Mouse (Mus musculus) heart, embryonic 10.5 days (tissue): ENCODE results near the gene Mindy4. TPM values are rescaled to one million over a fixed set of nuclear protein-coding genes. Genes with fewer than 3 reads are reported as not detected.
A peak's percentile ranks its signal among the peaks of the same experiment; 100 is the strongest.

Experiments used
- DNase-seq: peaks from one replicate; pipeline ENCODE4 v3.0.0-alpha.2; 2017; ENCODE audit warnings: low spot score
- H3K27ac ChIP-seq: fragments of 300-500 bp; sonication (generic); 2 replicates; pipeline ENCODE4 v1.5.1; 2016; ENCODE audit warnings: mild to moderate bottlenecking
- H3K27me3 ChIP-seq: fragments of 300-500 bp; sonication (generic); 2 replicates; pipeline ENCODE4 v1.6.1; 2016; ENCODE audit warnings: mild to moderate bottlenecking; ENCODE audit not compliant: poor library complexity, insufficient read depth, severe bottlenecking
- H3K36me3 ChIP-seq: fragments of 300-500 bp; sonication (generic); 2 replicates; pipeline ENCODE4 v1.6.1; 2016; ENCODE audit warnings: mild to moderate bottlenecking, moderate library complexity
- H3K4me1 ChIP-seq: fragments of 300-500 bp; sonication (generic); 2 replicates; pipeline ENCODE4 v1.6.1; 2016; ENCODE audit warnings: mild to moderate bottlenecking
- H3K4me3 ChIP-seq: fragments of 300-500 bp; sonication (generic); 2 replicates; pipeline ENCODE4 v1.5.1; 2016; ENCODE audit warnings: mild to moderate bottlenecking, moderate library complexity
- H3K9me3 ChIP-seq: fragments of 300-500 bp; sonication (generic); 2 replicates; pipeline ENCODE4 v1.6.1; 2016; ENCODE audit warnings: mild to moderate bottlenecking, moderate library complexity
- WGBS: fragments of 180-500 bp; shearing (Covaris S2); methylation state at CpG from one replicate; pipeline ENCODE4 v1.1.7; 2016; 5-methylcytosine and 5-hydroxymethylcytosine counted together
- polyA plus RNA-seq: library from polyadenylated mRNA; unstranded; fragments of >200 nt; fragmentation: Nextera tagmentation; extraction: Ambion mirVana; gene quantifications from 2 replicates; pipeline ENCODE4 v1.2.1, GENCODE M21; 2016

Mindy4 gene
- 7.7 and 9.7 TPM in 2 replicates for polyA plus RNA-seq

DNA sequence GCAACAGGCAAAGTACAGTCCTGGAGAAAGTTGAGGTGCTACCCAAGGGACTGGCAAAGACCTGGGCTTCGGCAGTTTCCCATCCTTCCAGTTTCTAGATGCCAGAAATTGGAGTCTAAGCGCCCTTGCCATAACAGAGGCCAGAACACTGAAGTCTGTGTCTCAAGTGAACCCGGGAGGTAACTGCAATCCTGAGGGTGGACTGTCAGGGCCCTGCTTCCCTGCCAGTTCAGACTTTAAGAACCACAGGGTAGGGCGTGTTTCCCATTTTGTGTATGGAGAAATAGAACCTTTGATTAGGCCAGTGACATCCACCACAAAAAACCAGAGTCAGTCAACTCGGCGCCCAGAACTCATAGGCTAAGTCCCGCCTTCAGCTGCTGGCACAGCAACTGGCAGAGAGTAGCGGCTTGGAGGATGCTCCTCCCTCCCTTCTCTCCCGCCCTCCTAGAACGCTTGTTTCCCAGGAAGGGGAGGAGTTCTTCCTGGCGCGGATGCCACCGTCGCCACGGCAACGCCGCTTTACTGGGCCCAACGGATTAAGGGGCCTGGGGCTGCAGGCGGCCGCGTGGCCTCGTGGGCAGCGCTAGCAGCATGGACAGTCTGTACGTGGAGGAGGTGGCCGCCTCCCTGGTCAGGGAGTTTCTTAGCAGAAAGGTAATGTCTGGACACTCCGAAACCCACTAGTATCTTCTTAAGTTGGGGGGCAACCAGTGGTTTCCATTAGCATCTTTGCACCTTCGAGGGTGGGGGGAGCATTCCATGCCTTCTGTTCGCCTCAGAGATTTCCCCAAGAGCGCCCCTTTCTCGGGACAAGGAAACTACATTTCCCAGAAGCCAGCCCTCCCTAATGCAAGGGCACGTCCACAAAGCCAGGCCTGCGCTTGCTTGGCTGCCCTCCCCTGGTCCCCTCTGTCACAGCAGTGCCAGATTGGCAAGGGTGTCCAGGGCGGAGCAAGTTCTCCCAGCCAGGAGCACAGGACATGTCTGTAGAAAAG is at the start of gene Mindy4:
Mindy4 (plus strand) TSS at position 471 of the 998 bp plus-strand sequence.
- Histone ChIP-seq H3K9me3 (no peaks in the 10 kb centered on the region), H3K4me3 (peak within 1 kb of the TSS; percentile 64), H3K27ac (peak within 1 kb of the TSS; percentile 84), H3K36me3 (no peaks in the 10 kb centered on the region), H3K4me1 (peaks cover 12% of the 10 kb centered on the region), H3K27me3 (no peaks in the 10 kb centered on the region)
- peak; percentile 95 for DNase-seq
- 5% methylated on average over 33 of the region's 33 CpGs for WGBS

DNA sequence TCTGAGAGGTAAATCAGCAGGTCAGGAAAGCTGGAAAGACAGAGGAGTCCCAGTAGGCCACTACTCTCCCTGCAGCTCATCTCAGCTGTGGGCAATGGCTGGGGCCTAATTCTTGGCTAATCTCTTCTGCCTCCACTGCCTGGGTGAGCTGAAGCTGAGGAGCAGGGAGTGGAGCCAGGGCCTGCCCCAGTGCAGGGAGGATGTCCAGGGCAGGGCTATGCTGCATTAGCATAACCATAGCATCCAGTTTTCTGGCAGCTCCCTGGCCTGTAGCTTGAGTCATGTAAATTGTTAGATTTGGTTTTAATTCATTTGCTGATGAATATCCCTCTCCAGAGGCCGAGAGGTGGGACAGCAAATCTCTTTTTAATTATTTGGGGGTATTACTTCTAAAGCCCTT is 43.9 kb upstream of the Mindy4 start:
- no peak for DNase-seq
- no peaks in the 10 kb centered on the region for H3K27me3 ChIP-seq
- no peak overlapping the region for H3K27ac ChIP-seq
- H3K36me3 ChIP-seq, result no peaks in the 10 kb centered on the region
- WGBS, result 57% methylated on average over 1 of the region's 1 CpGs
- no peaks in the 10 kb centered on the region for H3K9me3 ChIP-seq
- H3K4me3 ChIP-seq, result no peak overlapping the region
- 0 out of 2 replicates have a peak, but pooled peaks cover 1% of the 10 kb centered on the region for H3K4me1 ChIP-seq

DNA sequence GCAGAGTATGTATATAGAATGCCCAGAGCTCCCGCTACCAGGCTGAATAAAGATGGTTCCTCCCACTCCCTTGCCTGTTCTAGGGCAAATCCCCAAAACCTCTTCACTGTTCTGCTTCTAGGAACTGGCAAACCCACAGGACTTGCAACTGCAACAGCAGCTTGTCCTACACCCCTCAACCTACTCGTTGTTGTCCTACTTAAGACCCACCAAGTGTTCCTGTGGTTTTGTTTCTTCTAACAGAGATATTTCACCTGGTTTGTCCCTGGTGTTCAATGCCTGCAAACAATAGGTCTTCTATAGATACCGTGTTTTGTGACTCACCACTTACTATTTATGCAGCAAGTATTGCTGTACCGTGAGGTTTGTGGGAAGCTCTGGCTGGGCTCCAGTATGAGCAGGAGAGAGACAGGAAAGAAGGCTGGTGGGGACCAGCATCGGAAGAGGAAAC is 41.8 kb upstream of the Mindy4 start:
- 73% methylated on average over 5 of the region's 5 CpGs for WGBS
- no peak overlapping the region for H3K27ac ChIP-seq

DNA sequence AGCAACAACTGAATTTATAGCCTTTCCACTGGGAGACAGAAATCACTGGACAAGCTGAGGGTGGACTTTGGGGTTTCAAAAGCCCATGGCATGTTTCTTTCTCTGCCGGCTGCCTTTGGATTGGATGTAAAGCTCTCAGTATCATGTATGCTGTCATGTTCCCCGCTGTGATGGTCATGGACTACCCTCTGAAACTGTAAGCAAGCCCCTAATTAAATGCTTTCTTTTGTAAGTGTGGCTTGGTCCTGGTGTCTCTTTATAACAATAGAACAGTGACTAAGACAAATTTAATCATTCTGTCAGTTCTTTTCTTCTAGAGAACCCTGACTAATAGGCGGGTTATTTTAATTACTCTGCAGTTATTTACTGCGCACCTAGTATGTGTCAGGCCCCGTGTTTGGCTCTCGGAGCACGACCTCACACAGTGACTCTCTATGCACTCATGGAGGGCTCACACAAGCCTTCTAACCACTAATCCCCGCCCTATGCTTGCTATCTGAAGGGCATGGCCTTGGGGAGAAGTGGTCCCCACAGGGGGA is 40.1 kb upstream of the Mindy4 start:
- 86% methylated on average over 8 of the region's 8 CpGs for WGBS
- Histone ChIP-seq H3K9me3 (no peaks in the 10 kb centered on the region), H3K4me1 (no peaks in the 10 kb centered on the region), H3K27ac (no peak overlapping the region), H3K27me3 (peaks cover 2% of the 10 kb centered on the region; the same call in 1 of the 2 replicates), H3K4me3 (no peak overlapping the region), H3K36me3 (no peaks in the 10 kb centered on the region)
- DNase-seq, result no peak

More for the DNA sequence above, 41.8 kb upstream of the Mindy4 start:
- no peak overlapping the region for H3K4me3 ChIP-seq
- no peaks in the 10 kb centered on the region for H3K27me3 ChIP-seq
- H3K4me1 ChIP-seq, result no peaks in the 10 kb centered on the region
- H3K36me3 ChIP-seq, result no peaks in the 10 kb centered on the region
- no peak for DNase-seq
- no peaks in the 10 kb centered on the region for H3K9me3 ChIP-seq

DNA sequence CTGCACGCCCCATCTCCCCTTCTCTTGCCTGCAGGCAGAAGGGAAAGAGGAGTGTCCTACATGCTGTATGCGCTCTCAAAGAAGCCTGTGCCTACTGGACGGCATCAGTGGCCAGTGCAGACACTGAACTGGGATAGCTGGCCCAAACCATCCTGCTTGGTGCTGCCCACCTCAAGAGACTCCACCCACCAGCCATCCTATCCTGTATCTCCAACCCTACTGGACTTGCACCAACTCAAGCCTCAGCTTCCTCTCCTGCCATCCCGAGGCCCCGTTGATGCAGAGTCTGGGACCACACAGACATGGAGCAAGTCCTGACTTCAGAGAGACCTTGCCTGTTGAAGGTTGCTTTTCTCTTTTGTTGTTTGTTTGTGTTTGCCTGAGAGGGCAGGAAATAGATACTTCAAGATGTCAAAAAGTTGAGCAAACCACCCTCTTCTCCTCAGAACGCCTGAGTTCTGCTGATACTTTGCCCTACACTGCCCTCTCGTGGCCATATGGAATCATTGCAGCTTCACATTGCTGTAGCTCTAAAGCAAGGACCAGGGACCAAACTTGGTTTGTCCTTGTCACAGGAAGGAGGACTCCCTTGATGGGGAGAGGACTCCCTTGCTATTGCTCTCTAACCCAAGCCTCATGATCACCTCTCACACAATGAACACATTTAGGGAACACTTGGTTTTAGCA is 36.3 kb upstream of the Mindy4 start:
- Histone ChIP-seq H3K4me1 (no peaks in the 10 kb centered on the region), H3K4me3 (no peak overlapping the region), H3K27me3 (peaks cover 9% of the 10 kb centered on the region; the same call in 1 of the 2 replicates), H3K36me3 (no peaks in the 10 kb centered on the region), H3K9me3 (no peaks in the 10 kb centered on the region), H3K27ac (no peak overlapping the region)
- DNase-seq, result no peak
- 50% methylated on average over 7 of the region's 7 CpGs for WGBS

DNA sequence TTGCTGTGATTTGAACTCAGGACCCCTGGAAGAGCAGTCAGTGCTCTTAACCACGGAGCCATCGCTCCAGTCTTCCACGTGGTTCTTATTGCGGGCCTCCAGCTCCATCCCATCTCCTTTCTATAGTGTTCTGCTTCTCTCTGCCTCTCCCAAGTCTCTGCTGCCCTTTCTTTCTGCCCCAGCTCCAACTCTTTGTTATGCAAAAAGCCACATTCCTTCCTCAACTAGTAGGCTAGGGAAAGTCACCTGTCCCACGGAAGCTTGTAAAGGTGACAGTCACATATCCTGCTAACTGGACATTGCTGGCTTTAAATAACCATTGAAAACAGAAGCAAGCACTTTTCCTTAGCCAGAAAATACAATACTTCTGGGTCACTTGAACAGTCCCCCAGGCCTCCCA is 33.4 kb upstream of the Mindy4 start:
- H3K9me3 ChIP-seq, result no peaks in the 10 kb centered on the region
- DNase-seq, result no peak
- no peaks in the 10 kb centered on the region for H3K36me3 ChIP-seq
- H3K4me3 ChIP-seq, result no peak overlapping the region
- H3K27ac ChIP-seq, result no peak overlapping the region
- H3K4me1 ChIP-seq, result no peaks in the 10 kb centered on the region
- WGBS, result 51% methylated on average over 5 of the region's 5 CpGs
- peaks cover 21% of the 10 kb centered on the region for H3K27me3 ChIP-seq

DNA sequence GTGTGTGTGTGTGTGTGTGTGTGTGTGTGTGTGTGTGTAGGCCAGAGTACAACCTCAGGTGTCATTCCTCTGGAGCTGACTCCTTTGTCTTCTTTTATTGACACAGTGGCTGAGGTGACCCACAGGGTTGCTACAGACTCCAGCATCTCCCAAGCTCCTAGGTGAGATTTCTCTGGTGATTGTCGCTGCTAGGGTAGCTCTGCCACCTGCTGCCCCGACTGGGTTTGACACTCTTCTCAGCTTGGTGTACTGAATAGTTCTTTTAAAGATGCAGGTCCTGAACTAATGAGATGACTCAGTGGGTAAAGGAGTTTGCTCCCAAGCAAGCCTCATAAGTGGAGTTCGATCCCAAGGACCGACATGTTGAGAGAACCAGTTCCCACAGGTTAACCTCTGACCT is 31.5 kb upstream of the Mindy4 start:
- DNase-seq, result no peak
- no peaks in the 10 kb centered on the region for H3K36me3 ChIP-seq
- H3K27ac ChIP-seq, result no peak overlapping the region
- H3K9me3 ChIP-seq, result no peaks in the 10 kb centered on the region
- H3K4me3 ChIP-seq, result no peak overlapping the region
- 55% methylated on average over 4 of the region's 4 CpGs for WGBS
- H3K27me3 ChIP-seq, result peaks cover 21% of the 10 kb centered on the region
- H3K4me1 ChIP-seq, result no peaks in the 10 kb centered on the region

DNA sequence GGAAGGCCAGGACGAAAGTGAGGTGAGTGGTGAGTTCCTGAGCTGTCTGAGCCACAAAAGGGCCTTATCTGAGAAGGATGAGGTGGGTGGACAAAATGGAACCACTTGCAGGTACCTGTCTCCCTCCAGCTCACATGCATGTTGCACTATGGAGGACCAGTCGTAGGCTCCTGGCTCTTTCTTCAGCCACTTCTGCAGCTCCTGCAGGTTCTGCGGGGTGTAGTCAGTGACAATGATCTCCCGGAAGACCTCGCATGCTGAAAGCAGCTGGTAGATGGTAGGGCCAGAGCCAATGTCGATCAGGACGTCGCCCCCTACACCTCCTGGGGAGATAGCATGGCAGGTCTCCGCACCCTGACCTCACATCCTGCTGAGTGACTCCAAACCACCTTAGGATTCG is 30.0 kb upstream of the Mindy4 start:
- Histone ChIP-seq H3K36me3 (no peaks in the 10 kb centered on the region), H3K4me1 (no peaks in the 10 kb centered on the region), H3K9me3 (no peaks in the 10 kb centered on the region), H3K27ac (no peak overlapping the region), H3K27me3 (peaks cover 18% of the 10 kb centered on the region), H3K4me3 (no peak overlapping the region)
- 63% methylated on average over 10 of the region's 10 CpGs for WGBS
- DNase-seq, result no peak

DNA sequence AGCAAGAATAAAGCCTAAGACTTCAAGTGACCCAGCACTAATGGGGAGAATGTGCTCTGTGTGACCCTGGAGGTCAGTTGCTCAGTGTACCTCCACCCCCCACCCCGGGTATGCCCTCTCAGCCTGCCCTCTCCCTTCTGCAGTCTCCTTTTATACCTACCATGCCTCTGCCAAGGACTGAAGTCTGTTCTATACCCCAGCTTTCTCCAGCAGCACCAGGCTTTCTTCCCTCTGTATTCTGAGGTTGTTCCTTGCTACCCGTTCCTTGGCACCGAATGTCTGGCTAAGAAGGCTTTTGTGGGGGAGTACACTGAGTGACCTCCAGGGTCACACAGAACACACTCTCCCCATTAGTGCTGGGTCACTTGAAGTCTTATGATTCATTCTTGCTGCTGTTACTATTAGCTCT is 29.2 kb upstream of the Mindy4 start:
- Histone ChIP-seq H3K4me3 (no peak overlapping the region), H3K27ac (no peak overlapping the region), H3K27me3 (peaks cover 17% of the 10 kb centered on the region), H3K36me3 (no peaks in the 10 kb centered on the region), H3K9me3 (no peaks in the 10 kb centered on the region), H3K4me1 (no peaks in the 10 kb centered on the region)
- WGBS, result 60% methylated on average over 3 of the region's 3 CpGs
- DNase-seq, result no peak

DNA sequence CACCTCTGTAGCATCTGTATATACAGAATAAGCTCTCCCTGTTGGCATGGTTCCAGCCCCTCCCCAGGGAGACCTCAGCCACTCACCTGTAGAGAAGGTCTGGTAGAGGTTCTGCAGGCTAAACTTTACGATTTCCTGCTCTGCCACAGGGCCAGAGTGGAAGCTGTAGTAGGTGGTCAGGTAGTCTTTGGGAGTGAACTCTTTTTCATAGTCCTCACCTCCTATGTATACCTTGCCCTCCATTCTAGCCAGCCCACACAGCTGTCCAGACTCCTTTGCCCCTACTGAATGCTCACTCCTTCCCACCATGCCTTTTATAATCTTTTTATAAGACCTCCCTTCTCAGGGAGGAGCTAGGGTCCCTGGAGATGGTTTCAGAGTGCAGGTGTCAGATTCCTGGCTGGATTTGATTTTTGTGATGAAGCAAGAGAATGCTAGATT is 28.4 kb upstream of the Mindy4 start, which contains the start of gene Inmt:
Inmt (minus strand) TSS at position 303 of the 441 bp plus-strand sequence.
- no peaks in the 10 kb centered on the region for H3K36me3 ChIP-seq
- no peak for DNase-seq
- peaks cover 17% of the 10 kb centered on the region for H3K27me3 ChIP-seq
- H3K27ac ChIP-seq, result no peak within 1 kb of the TSS
- no peak within 1 kb of the TSS for H3K4me3 ChIP-seq
- H3K4me1 ChIP-seq, result no peaks in the 10 kb centered on the region
- WGBS, result 59% methylated on average over 1 of the region's 1 CpGs
- no peaks in the 10 kb centered on the region for H3K9me3 ChIP-seq

DNA sequence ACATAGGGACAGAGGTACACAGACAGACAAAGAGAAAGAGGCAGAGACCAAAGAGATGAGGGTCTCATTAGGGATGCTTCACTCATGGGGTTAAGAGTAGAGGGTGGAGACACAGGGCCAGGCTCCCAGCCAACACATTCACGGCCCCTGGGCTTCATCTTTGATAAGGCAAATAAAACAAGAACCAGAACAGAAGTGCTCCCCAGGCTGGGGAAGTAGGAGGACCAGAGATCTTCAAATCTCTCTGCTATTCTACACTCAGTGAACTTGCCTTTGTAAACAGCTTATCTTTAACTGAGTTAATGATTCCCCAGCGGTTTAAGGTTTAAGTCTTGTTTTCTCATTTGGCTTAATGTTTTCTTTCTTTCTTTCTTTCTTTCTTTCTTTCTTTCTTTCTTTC is 27.7 kb upstream of the Mindy4 start:
- Histone ChIP-seq H3K36me3 (no peaks in the 10 kb centered on the region), H3K27ac (no peak overlapping the region), H3K4me1 (no peaks in the 10 kb centered on the region), H3K27me3 (peaks cover 16% of the 10 kb centered on the region), H3K9me3 (no peaks in the 10 kb centered on the region), H3K4me3 (no peak overlapping the region)
- DNase-seq, result no peak
- WGBS, result 26% methylated on average over 2 of the region's 2 CpGs

DNA sequence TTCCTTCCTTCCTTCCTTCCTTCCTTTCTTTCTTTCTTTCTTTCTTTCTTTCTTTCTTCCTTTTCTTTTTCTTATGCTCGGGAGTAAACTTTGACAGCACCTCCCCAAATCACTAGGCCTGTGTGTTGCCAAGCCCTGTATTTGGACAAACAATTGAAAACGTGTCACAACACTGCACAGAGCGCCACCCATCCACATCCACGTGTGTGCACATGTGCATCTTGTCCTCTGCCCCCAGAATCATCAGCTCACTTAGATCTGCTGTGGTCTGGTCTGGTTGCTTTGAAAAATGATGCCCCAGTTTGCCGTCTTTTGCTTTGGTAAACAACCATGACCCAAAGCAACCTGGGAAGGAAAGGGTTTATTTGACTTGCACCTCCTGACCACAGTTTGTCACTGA is 27.3 kb upstream of the Mindy4 start:
- no peaks in the 10 kb centered on the region for H3K4me1 ChIP-seq
- H3K9me3 ChIP-seq, result no peaks in the 10 kb centered on the region
- H3K27ac ChIP-seq, result no peak overlapping the region
- WGBS, result 57% methylated on average over 5 of the region's 5 CpGs
- peaks cover 16% of the 10 kb centered on the region for H3K27me3 ChIP-seq
- no peak for DNase-seq
- H3K36me3 ChIP-seq, result no peaks in the 10 kb centered on the region
- H3K4me3 ChIP-seq, result no peak overlapping the region
